Mouse (Mus musculus) common myeloid progenitor, adult 5-6 weeks (primary cell): ENCODE results near the gene Cxcr5. TPM values are rescaled to one million over a fixed set of nuclear protein-coding genes. Genes with fewer than 3 reads are reported as not detected.
A peak's percentile ranks its signal among the peaks of the same experiment; 100 is the strongest.

Experiments used
- ATAC-seq: replicated peaks from 2 replicates; pipeline ENCODE4 v1.8.0; 2016; ENCODE audit warnings: low read depth, mild to moderate bottlenecking, moderate TSS enrichment, inconsistent platforms; ENCODE audit not compliant: poor library complexity, severe bottlenecking
- total RNA-seq: library from RNA; stranded (forward); fragments of 200-1000, 187-1606 nt; gene quantifications from 2 replicates; pipeline ENCODE4 v1.2.3, GENCODE M21; 2017

The Cxcr5 gene
- total RNA-seq, 1 experiment from 2014 or later: not detected

DNA sequence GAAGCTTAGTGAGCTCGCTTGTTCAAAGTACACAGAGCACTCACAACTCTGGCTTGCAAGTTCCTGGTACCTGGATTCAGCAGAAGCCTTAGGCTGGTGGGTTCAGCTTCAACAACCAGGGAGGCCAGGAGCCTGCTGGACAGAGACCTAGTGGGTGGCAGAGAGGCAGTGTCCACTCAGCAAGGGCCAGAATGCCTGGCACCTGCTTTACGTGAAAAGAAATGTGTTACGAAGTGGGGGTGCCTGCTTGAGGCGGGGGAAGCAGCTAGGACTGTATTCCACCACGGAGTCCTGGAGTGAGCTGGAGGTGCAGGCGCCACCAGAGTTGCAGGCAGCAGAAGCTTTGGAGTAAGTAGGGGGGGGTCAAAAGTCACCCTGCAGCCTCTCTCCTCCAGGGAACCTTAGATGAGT is 76.6 kb downstream of the Cxcr5 start:
- no peak for ATAC-seq

- no peak for ATAC-seq
These were observed 77.2 kb downstream of the Cxcr5 start for GRCm38 (mm10) chr9:44484311-44485104.

GRCm38 (mm10) chr9:44483510-44484044 is 78.1 kb downstream of the Cxcr5 start:
- ATAC-seq: 0 out of 2 replicates have a peak, but pooled peaks have one; percentile 12

GRCm38 (mm10) chr9:44483041-44483509 is 78.6 kb downstream of the Cxcr5 start:
- ATAC-seq: no peak

GRCm38 (mm10) chr9:44482552-44482951 is 79.1 kb downstream of the Cxcr5 start, which contains the start of gene Bcl9l:
Bcl9l (plus strand) TSS chr9:44482825.
- ATAC-seq: peak; percentile 67

GRCm38 (mm10) chr9:44482112-44482511 is 79.6 kb downstream of the Cxcr5 start:
- 0 out of 2 replicates have a peak, but pooled peaks have one; percentile 0 for ATAC-seq

GRCm38 (mm10) chr9:44479628-44480428 is 81.8 kb downstream of the Cxcr5 start:
- peak; percentile 46 for ATAC-seq

DNA sequence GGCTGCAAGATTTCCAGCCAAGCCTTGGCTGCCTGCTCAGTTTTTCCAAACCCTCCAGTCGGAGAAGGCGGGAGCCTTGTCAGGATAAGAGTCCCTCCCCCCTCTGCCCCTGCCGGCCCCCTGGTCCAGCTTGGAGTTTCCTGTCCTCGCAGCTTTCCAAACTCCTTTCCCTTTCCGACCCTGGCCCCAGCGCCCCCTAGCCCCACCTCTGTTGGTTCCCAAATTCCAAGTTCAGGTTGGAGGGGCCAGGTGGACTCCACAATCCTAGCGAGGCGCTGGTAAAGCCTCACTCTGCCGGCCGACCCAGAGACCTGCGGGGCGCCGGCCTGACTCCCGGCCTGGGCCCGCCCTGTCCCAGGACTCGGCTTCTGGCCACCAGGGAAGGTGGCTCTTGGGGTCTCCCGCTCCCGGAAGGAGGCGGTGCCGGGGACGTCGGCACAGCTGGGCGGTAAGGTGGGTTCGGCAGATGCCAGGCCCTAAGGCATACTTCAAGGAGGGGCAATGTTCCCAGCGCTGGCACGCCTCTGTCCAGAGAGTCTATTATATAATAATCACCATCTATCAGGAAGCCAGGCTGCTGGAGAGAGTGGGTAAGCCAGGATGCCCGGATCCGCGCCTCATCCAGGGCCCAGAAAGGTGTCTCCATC is 82.6 kb downstream of the Cxcr5 start:
- no peak for ATAC-seq

GRCm38 (mm10) chr9:44478229-44478921 is 83.3 kb downstream of the Cxcr5 start:
- ATAC-seq: no peak

DNA sequence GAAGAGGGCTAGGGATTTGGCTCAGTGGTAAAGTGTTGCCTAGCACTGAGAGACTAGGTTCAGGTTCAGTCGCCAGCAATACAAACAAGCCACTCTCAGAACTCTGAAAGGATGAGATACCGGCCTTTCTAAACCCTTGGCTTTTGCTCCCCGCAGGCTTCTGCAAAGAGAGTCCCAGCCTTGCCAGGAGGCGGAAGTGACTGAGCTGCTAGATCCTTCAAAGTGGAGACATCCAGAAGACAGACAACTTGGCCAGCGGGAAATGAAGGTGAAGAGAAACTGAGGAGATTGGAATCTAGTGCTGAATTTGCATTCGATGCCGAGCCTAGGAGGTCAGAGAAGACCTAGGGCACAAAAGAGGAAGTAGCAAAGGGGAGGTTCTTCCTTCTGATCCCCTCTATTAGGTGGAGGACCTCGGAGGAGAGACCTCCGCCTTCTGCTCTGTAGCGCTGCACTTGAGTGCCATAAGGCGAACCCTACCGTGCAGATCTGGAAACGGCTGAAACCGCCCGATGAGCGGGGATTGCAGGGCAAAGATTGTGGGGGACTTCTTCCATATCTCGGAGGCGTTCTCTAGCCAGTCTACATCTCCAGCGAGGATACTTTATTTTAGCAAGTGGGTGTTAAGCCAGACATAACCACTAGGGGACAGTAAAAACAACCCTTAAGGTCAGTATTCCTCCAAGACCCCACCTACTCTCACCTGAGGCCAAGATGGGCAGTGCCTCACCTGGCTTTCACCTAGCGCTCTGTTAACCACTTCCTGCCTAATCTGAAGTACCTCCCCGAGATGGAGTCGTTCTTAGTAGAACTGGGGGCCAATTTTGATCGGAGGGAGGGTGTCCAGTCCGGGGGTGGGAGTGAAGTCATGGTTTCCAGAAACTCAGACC is 84.1 kb downstream of the Cxcr5 start:
- ATAC-seq: peak; percentile 50

GRCm38 (mm10) chr9:44475936-44476335 is 85.7 kb downstream of the Cxcr5 start:
- no peak for ATAC-seq

DNA sequence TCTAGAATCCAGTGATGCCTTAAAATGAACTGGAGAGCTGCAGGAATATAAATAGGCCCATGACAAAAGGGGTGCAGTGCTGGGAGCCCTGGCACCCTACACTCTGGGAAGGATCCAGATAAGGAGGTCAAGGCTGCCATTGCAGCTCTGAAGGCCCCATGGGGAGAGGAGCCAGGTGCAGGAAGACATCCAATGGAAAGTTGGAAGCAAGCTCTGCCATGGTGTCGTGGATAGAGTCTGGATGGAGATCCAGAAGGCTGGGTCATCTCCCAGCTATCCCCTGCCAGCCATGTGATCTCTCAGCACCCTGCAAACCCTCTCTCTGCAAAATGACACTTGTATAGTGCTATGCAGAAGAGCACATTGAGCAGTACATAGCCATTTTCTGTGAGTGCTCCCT is 87.3 kb downstream of the Cxcr5 start:
- no peak for ATAC-seq

- no peak for ATAC-seq
These were observed 88.5 kb downstream of the Cxcr5 start for GRCm38 (mm10) chr9:44473184-44473583.

DNA sequence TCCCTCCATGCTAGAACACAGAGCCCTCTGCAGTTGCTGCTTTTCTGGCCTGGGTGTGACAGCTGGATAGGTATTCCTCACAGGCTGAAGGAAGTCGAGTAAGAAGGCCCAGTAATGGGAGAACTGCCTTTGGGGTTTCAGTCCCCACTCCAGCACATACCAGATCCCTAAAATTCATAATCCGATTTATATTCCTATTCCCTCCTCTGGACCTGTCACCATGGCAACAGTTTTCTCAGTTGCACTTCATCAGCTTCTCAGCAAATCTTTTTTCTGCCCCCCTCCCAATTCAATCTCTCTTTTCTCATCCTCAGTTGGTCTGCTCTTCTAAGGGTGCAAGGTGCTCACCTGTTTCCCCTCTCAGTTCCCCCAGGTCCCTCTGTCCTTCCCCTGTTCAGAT is 92.9 kb downstream of the Cxcr5 start:
- no peak for ATAC-seq

- ATAC-seq: no peak
These were observed 93.5 kb downstream of the Cxcr5 start for GRCm38 (mm10) chr9:44468224-44468623.

DNA sequence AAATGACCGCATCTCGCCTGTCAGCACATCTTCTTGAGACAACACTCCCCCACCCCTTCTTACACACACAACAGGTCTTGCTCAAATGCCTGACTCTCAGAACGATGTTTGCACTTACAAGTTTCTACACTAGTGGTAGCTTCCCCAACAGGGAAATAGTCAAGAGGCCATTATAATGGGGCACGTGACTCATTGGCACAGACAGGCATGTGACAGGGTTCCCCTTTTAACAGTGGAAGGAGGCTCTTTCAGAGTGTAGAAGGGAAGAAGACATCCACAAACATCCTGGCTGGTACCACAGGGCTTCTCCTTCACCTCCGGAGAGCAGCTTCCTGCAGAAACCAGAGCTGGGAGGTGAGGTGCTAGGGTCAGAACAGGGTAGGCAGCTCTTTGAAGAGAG is 99.7 kb downstream of the Cxcr5 start:
- peak; percentile 83 for ATAC-seq
